Mouse (Mus musculus) v-Abl transformed pro-B cells (cell line): ENCODE data around the gene Adap1.

Experiments used
- in situ Hi-C, 2 experiments: fragments of 400-800 bp; cut with MboI; formaldehyde crosslinking; loops; one replicate each; pipeline ENCODE4 v1.15.1; 2025; ENCODE audit not compliant: unreplicated experiment in 2 of 2

Adap1 gene

DNA sequence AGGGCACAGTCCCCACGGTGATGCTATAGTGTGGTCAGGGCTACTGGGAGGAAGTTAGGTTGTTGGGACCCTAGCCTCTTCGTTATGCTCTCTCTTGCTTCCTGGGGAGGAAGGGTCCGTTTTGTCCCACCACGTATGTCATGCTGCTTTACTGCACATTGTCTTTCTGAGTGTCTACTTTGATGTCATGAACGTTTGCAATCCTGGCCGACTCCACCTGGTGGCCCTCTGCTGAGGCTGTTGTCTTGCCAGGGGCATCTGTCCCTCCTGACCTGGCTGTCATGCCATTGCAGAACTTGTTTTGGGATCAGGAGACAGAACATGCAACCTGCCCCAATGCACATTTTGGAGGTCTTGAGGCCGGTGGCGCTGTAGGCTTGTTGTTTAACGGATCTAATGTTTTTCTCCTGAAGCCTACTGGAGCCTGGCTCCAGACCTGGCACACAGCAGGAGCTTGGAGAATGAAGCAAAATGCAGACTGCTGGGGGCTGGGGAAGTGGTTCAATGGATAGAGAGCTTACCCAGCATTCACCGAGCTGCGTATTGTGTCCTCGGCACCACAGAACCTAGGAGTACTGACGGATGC is 782 bp upstream of the Adap1 start:
- in situ Hi-C loops, result loop anchor here in 1 of 2 experiments (5.0 kb wide), 1 partner anchor 44 kb away; no protein-coding TSS in a partner anchor

DNA sequence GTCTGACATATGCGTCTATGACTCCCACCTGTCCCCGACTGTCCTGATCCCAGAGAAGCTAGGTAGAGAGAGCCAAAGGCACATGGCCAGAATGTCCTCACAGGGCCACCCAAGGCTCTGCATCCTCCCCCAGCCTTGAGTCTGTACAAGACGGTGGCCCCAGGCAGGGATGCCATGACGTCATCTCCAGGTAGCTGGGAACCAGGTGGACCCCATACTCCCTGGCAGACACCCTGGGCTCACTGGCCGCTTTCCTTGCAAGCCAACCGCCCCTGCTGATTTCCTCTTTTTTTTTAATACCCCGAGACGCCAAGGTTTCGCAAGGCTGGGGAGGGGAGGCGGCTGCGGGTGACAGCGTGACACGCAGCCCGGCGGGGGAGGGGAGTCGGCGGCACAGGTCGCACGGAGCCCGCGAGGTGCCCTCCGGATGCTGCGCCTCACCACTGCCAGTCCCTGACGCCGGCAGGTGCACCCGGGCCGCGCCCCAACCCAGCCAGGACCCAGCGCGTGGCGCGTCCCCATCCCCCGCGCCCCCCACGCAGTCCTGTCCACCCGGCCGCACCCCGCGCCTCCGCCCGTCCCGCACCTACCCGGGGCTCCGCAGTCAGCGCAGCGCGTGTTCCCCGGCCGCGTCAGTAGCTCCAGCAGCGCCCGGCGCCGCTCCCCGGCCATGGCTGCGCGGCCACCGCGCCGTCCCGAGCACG is 579 bp downstream of the Adap1 start:
- in situ Hi-C loops, result loop anchor here in 1 of 2 experiments (5.0 kb wide), 1 partner anchor 43 kb away; no protein-coding TSS in a partner anchor

DNA sequence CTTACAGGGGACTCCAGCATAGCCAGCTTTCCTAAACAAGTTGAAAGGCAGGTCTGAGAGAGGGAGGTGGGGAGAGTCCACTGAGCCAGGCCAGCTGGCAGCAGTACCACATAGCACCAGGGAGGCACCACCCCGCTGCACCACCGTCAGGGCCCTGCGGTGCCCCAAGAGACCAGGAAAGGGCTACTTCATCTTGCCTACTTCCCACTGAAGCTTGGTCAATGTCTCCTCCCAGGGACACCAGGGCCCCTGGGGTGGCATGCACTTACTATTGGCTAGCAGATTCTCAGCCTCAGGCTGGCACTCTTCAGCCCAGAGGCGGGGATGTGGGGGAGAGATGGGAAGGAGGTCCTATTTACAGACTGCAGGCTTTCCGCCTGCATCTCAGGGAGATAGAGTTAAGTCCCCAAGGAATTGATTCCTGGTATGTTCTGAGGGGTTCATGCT is 1.4 kb downstream of the Adap1 start:
- in situ Hi-C loops, result no loop called here

DNA sequence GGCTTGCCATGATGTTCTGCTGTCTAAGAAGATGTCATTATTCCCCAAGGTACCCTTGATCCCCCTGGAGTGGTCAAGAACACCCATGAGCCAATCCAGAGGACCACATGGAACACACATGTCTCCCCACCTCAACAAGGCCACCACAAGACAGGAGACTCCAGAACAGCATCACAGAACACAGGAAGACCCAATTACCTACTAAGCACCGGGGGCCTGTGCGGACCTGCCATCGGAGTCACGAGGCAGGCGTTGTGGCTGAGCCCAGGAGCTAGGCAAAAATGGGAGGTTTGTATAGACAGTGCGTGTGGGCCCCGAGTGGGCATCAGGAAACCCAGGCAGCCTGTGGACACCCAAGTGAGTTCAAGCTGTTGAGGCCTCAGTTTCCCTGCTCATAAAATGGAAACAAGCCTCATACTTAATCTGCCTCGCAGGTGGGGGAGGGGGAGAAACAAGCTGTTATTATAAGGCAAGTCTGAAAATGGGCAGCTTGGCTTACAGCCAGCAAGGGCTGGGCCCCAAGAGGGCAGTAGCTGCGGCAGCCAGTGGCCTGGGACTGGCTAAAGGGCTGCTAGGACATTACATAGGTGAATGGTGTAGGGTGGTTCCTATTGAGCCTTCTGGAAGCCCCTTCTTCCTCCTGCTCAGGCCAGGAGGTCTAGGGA is 2.0 kb downstream of the Adap1 start:
- in situ Hi-C loops, result no loop called here

DNA sequence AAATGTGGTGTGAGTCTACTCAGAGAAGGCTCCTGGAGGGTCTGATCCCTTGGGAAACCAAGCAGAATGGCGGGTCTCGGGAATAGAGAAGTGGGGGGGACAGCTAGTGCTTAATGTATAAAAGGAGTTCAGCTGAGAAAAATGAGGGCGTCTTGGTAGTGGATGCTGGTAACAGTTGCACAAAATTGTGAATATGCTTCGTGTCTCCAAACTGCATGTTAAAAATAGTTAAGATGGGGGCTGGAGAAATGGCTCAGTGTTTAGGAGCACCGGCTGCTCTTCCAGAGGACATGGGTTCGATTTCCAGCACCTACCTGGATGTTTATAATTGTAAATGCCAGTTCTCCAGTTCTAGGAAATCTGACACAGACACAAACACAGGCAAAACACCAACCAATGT is 4.1 kb downstream of the Adap1 start:
- in situ Hi-C loops, result no loop called here

DNA sequence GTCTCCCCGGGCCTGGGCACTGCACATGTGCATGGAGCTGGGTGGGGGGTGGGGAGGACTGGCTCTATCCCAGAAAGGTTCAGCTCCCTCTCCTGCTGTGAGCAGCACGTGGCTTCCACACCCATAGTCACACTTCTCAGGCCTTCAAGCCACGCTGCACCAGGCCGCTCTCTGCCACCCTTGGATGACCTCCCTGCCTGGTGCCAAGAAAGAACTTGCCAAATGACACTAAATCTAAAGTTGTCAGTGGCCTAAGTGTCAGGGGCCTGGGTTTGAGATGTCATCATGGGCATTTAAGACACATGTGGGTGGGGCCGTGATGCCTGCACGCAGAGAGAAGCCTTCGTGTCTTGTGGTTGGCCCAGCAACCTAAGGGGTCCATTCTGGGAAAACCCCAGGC is 5.0 kb downstream of the Adap1 start:
- in situ Hi-C loops, result no loop called here

DNA sequence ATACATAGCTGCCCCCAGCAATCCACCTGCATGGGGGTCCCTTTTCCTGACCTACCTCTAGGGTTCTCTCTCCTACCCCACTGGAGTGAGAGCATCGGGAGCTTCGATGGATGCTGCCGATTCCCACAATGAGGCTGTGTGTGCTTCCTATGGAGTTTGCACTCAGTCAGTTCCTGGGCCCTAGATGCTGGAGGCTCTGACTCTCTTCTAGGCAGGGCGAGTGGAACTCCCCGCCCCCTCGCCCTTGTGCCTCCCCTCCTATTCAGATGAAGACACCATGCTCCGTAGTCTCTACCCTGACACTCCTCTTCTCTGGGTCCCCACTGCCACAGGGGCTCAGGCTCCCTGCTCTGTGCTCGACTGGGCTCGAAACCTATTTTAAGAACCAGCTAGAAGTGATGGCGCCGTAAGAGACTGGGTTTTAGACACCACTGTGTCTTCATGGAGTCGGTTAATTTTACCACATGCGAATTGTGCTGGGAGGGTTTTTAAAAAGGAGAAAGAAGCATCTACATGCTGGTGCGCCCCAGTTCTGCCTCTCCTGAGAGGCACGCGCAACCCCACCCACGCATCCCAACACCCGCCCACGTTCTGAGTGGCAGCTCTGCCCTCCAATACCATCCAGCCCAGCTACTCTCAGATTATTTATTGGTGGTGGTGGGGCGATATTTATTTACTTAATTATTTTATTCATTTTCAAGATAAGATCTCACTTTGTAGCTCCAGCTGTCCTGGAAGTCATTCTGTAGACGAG is 7.5 kb downstream of the Adap1 start:
- in situ Hi-C loops, result no loop called here

DNA sequence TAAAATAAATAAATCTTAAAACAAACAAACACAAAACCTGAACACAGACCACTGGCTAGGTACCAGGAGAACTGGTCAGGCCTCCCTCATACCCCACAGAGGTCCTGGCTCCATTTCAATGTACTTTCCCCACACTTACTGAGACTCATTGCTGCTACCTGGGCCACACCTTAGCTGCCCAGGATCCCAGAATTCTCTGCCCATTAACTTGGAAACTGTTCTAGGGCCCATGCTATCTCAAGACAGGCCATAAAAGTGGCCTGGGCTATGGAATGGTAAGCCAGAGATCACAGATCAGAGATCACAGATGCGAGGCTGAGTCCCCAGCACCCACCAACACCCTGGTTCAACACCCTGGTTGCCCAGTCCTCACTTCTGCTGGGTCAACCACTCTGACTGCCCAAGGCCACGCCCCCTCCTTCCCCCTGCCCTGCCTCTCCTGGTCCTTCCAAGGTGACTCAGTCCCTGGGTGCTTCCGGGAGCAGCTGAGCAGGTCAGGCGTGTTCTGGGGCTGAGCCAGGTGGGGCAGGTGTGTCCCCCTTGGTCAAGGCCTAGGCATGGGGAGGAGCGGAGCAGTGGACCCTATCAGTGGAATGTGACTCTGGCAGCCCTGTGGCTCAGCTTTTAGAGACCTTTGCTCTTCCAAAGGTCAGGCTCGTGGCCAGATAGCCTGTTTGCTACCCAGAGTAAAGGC is 8.3 kb downstream of the Adap1 start:
- in situ Hi-C loops, result no loop called here

DNA sequence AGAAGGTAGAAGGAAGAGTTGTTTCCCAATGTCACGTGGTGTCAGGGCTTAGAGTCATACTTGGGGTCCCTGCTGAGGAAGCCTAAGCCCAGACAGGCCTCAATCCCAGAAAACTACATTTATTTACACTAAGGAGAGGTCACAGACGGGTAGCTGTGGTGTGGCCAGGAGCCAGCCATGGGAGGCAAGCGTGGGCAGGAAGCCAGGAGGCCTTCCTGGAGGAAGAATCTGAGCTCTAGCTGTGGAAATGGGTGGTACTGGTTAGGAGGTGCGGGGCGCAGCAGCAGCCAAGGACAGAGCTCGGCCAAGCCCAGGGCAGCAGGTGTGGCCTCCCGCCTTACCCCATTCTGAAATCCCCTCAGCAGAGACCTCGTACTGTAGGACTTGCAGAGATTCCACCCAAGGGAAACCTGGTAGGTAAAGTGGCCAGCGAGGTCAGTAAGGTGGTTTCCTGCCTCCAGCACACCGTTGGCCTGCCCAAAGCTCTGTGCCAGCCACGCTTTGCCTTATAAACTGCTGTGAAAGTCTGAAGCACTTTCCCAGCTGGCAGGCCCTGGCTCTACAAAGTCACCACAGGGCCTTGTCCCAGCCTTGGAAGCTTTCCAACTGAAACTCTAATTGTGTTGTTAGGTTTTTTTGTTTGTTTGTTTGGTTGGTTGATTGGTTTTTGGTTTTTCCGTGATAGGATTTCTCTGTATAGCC is 10.3 kb downstream of the Adap1 start:
- in situ Hi-C loops, result no loop called here

DNA sequence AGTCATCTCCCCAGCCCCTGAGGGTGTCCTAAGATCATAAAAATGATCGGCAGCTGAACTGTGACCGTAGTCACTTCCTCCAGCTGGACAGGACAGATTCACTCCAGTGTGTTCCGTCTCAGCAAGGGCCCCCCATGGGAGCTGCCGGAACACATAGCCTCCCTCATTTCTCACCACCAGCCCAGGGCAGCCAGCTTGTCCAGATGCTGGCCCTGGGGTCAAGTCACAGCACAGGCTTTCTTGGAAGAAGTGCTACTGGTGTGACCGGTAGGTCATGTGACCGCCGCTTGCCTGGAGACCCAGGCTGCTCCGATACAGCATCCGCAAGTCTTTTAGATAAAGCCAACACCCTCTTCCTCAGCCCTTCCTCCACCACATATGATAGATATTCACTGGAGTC is 11.9 kb downstream of the Adap1 start:
- in situ Hi-C loops, result no loop called here

DNA sequence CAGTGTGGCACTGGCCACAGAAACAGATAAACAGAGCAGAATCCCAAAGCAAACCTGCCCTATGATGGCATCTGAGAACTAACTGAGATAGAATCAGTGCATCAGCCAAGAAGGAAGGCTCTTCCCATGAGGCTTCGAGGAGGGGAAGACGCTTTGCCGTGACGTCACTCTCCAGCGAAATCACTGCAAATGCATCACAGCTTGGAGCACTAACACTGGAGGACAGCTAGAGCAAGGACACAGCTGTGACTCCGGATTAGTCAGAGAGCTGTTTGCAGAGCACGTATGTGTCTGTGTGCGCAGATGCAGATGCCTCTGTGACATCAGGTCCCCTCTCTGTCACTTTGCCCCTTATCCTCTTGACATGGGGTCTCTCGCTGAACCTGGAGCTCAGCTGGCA is 13.6 kb downstream of the Adap1 start:
- in situ Hi-C loops, result no loop called here

DNA sequence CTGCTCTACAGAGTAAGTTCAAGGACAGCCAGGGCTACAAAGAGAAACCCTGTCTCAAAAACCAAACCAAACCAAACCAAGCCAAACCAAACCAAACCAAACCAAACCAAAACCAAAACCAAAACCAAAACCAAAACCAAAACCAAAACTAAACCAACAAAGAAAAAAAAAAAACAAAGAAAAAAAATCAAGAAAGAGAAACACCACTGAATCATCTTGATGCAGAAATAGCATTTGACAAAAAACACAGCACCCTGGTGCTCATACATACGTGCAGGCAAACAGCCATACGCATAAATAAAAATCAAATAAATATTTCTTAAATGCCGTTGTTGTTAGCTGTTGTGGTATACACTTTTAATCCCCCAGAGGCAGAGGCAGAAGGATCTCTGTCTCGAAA is 14.9 kb downstream of the Adap1 start:
- in situ Hi-C loops, result no loop called here

DNA sequence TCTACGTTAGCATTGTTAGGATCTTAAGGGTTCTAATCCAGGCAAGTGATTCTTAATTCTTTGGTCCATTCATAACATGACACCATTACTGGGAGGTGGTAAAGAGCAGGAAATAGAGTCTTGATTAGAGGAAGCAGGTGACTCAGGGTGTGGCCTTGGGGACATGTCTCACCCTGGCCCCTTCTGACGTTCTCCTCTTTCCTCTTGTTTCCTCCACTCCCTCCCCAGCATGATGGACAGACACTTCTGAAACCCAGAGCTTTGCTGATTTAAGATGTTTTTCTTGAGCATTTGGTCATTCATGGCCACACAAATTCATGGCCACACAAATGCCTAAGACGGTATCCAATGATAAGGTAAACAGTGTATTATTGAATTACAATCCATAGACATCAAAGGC is 15.5 kb downstream of the Adap1 start:
- in situ Hi-C loops, result no loop called here

DNA sequence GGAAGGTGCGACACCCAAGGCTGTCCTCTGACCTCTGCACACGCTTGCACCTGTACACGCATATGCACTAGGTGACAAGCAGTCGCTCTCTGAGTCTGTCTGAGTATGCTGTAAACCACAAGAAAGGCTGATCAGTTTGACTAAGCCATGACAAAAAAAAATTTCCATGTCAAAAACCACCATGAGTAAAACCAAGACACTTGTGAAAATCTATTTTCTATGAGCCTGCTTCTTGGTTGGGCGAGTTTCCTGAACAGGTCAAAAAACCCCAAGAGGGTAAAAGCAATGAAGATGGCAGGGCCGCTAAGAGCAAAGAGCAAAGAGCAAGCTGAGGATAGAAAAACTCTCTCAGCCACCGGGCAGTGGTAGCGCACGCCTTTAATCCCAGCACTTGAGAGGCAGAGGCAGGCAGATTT is 21.8 kb downstream of the Adap1 start:
- in situ Hi-C loops, result no loop called here

DNA sequence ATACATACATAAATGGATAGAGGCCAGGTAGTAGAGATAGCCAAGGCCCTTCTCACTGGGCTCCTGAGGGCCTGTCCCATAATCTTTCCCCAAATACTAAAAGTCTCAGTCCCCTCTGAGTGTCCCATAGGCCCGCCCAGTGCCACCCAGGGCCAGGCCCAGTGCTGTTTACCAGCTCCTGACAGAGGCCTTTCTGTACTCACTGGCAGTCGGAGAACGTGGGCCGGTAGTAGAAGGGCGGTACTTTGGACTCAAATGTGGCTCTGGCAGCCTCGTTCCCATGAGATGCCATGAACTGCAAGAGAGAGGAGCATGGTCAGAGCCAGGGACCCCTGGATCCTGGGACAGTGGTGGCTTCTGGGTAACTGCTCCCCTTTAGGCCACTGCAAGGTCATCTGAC is 23.3 kb downstream of the Adap1 start:
- in situ Hi-C loops, result no loop called here

DNA sequence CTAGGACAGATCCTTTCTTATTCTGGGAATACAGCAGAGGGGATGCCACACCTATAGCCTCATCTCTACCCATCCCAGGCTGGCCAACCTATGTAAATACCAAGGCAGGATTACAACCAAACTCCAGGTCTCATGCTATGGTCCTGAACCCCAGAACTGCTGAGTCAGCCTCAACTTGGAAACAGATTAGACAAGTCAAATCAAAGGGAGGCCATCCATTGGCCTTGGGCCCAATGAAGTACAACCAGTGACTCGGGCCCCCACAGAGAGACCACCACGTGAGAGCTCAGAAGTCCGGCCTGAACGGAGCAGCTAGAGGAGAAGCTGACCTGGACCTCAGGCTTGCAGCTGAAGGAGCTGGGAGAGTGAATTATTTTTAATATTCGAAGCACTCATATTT is 27.7 kb downstream of the Adap1 start:
- in situ Hi-C loops, result no loop called here

DNA sequence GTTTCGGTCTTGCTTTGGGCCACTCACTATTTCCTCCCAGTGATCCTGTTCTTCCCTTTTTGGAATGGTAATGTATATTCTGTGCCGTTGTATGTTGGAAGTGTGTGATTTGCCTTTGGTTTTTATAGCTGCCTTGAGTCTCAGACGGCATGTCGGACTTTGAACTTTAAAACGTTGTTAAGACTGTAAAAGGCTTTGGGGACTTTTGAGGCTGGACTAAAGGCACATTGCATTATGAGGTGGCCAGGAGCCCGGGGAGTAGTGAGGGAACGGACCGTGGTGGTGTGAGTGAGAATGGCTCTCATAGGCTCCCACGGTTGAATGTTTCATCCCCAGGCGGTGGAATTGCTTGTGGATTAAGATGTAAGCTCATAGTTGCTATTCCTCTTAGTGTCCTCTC is 28.3 kb downstream of the Adap1 start:
- in situ Hi-C loops, result no loop called here

DNA sequence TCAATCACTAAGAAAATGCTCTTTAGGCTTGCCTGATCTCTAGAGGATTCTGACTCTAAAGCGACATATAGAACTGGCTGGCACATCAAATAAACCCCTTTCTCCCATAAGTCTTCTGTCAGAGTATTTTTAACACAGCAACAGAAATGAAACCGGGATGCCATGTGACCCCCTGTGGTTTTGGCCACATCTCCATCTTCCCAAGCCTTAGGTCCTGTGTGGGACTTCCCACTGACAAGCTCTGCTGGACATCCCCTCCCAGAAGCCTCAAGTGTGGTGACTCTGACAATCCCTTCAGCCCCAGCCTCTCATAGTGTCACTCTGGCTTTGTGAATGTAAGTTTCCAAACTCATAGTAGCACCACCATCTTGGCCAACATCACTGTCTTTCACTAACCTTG is 31.3 kb downstream of the Adap1 start:
- in situ Hi-C loops, result no loop called here

DNA sequence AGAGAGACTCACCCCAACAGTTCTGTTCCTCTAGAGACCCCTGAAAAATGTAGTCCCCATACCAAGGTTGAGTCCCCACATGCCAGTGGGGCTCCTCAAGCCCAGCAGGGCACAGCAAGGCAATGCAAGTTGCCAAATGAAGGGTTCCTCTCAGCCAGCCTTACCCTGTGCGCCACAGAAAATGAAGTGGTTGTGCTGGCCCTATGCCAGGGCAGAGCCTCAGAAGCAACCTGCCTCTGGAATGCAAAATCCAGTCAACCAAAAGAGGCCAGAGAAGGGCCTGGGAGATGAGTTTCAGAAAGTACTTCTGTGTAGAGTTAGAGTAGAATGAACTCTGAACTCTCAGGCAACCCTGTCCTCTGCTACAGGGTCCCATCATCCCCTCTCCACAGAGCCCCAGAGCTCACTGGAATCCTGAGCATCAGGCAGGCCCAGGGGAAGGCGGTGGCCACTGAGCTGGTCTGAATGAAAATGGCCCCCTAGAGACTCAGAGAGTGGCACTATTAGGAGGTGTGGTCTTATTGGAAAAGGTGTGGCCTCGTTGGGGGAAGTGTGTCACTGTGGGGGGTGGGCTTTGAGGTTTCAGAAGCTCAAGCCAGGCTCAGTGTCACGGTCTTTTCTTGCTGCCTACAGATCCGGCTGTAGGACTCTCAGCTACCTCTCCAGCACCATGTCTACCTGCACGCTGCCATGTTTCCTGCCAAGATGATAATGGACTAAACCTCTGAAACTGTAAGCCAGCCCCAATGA is 33.4 kb downstream of the Adap1 start:
- in situ Hi-C loops, result no loop called here
